Mouse (Mus musculus): ENCODE results near the gene Eif4ebp2. TPM values are rescaled to one million over a fixed set of nuclear protein-coding genes. Genes with fewer than 3 reads are reported as not detected.

The Eif4ebp2 gene
- 10 to 100 TPM; 46.3 to 49.2 TPM for total RNA-seq (2021)
- long read RNA-seq, full-length matches to known transcripts, result 1 of 44 reads
- long read RNA-seq, partial matches to known transcripts, result 0 of 44 reads
- long read RNA-seq, other reads (novel, unspliced or antisense), result 43 of 44 reads

- peak; percentile 98 to 99 for DNase-seq (ENCODE audit: low spot score in 2 of 2)
Measured at GRCm38 (mm10) chr10:61452645-61453044, at the start of gene Eif4ebp2. Gene Eif4ebp2 (minus strand): TSS chr10:61452661.

- DNase-seq (ENCODE audit: low spot score in 2 of 2), result no peak
Measured at GRCm38 (mm10) chr10:61500756-61501155, 48.3 kb upstream of the Eif4ebp2 start.

GRCm38 (mm10) chr10:61499505-61500466 lies 47.3 kb upstream of the Eif4ebp2 start:
- DNase-seq (ENCODE audit: low spot score in 2 of 2), result no peak

GRCm38 (mm10) chr10:61496231-61496630 lies 43.8 kb upstream of the Eif4ebp2 start:
- DNase-seq (ENCODE audit: low spot score in 2 of 2), result no peak

GRCm38 (mm10) chr10:61495461-61495860 lies 43.0 kb upstream of the Eif4ebp2 start:
- DNase-seq (ENCODE audit: low spot score in 2 of 2), result no peak

GRCm38 (mm10) chr10:61492040-61492439 lies 39.6 kb upstream of the Eif4ebp2 start:
- DNase-seq (ENCODE audit: low spot score in 2 of 2), result peak; percentile 77 to 87

- no peak for DNase-seq (ENCODE audit: low spot score in 2 of 2)
Measured at GRCm38 (mm10) chr10:61491573-61491972, 39.1 kb upstream of the Eif4ebp2 start.

- no peak for DNase-seq (ENCODE audit: low spot score in 2 of 2)
Measured at GRCm38 (mm10) chr10:61488522-61489110, 36.2 kb upstream of the Eif4ebp2 start.

- DNase-seq (ENCODE audit: low spot score in 2 of 2), result no peak
Measured at GRCm38 (mm10) chr10:61486551-61487339, 34.3 kb upstream of the Eif4ebp2 start.

GRCm38 (mm10) chr10:61484801-61485200 lies 32.3 kb upstream of the Eif4ebp2 start:
- no peak for DNase-seq (ENCODE audit: low spot score in 2 of 2)

GRCm38 (mm10) chr10:61482771-61483170 lies 30.3 kb upstream of the Eif4ebp2 start:
- no peak for DNase-seq (ENCODE audit: low spot score in 2 of 2)

GRCm38 (mm10) chr10:61480488-61480887 lies 28.0 kb upstream of the Eif4ebp2 start:
- no peak for DNase-seq (ENCODE audit: low spot score in 2 of 2)

GRCm38 (mm10) chr10:61479927-61480326 lies 27.5 kb upstream of the Eif4ebp2 start:
- DNase-seq (ENCODE audit: low spot score in 2 of 2), result no peak

- DNase-seq (ENCODE audit: low spot score in 2 of 2), result no peak
Measured at GRCm38 (mm10) chr10:61479461-61479860, 27.0 kb upstream of the Eif4ebp2 start.

GRCm38 (mm10) chr10:61476440-61477165 lies 24.1 kb upstream of the Eif4ebp2 start:
- DNase-seq (ENCODE audit: low spot score in 2 of 2), result no peak

GRCm38 (mm10) chr10:61475594-61476439 lies 23.4 kb upstream of the Eif4ebp2 start, which contains the start of gene Lrrc20:
Gene Lrrc20 (plus strand): TSS chr10:61475801.
- peak; percentile 86 to 92 for DNase-seq (ENCODE audit: low spot score in 2 of 2)

GRCm38 (mm10) chr10:61474344-61474743 lies 21.9 kb upstream of the Eif4ebp2 start:
- no peak for DNase-seq (ENCODE audit: low spot score in 2 of 2)

GRCm38 (mm10) chr10:61473640-61474039 lies 21.2 kb upstream of the Eif4ebp2 start:
- no peak for DNase-seq (ENCODE audit: low spot score in 2 of 2)

GRCm38 (mm10) chr10:61468900-61469299 lies 16.4 kb upstream of the Eif4ebp2 start:
- DNase-seq (ENCODE audit: low spot score in 2 of 2), result no peak

- no peak for DNase-seq (ENCODE audit: low spot score in 2 of 2)
Measured at GRCm38 (mm10) chr10:61466873-61467272, 14.4 kb upstream of the Eif4ebp2 start.
